Mouse (Mus musculus) CD4-positive, CD25-positive, alpha-beta regulatory T cell, adult 4 months (primary cell): ENCODE data around the gene Rasgrp2. TPM values are rescaled to one million over a fixed set of nuclear protein-coding genes. Genes with fewer than 3 reads are reported as not detected.
A peak's percentile ranks its signal among the peaks of the same experiment; 100 is the strongest.

ENCODE experiments used
- ATAC-seq: one replicate; pipeline ENCODE4 v1.8.0; 2017
- polyA plus RNA-seq, 2 experiments: library from polyadenylated mRNA; unstranded; fragments of 100-300 nt; shearing (Covaris generic); gene quantifications; one replicate each; pipeline ENCODE4 v1.2.1; 2017

Rasgrp2 gene
- polyA plus RNA-seq, 2 experiments from 2014 or later, result 80.3 to 117 TPM

DNA sequence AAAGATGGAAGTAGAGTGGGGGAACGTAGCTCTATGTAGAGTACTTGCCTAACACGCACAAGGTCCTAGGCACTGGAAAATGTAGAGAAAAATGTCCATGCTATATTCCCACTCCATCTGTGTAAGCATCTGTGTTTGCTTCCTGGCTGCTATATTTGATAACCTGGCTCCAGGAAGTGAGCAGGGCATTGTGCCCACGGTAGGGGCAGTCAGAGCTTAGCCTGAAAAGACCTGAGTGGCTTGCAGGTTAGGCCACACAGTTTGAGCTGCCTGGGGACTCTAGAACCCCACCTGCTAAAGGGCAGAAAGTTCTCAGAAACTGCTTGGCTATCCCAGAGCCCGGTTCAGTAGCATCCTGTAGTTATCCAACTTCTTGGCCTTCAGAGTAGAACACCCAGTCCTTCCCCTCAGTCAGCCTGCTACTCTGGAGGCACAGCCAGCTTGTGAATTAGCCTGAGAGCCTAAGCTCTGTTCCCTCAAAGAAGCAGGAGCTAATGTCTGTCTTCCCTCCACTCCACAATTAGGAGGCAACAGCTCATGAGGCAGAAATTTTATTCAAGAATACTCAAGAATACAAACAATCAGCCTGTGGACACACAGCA lies 16.7 kb upstream of the Rasgrp2 start:
- ATAC-seq, result no peak

- no peak for ATAC-seq
Measured at GRCm38 (mm10) chr19:6383470-6383869, 15.7 kb upstream of the Rasgrp2 start.

DNA sequence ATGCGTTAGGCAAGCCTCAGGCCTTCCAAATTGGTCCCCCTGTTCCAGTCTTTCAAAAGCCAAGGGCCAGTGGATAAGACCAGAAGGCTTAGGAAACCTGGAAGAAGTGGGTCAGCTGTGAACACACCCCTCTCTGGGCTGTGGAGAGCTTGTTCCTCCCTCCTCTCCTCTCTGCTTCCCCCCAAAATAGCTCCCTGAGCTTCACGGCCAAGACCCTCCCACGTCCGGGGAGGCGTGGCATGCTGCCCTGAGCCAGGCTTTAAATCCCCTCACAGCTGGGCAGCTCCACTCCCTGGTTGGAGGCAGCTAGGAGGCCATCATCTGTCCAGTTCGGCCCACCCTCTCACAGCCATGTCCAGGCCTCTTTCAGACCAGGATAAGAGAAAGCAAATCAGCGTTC lies 15.0 kb upstream of the Rasgrp2 start, which contains the start of gene Pygm:
Pygm (plus strand) TSS at position 272 of the 400 bp plus-strand sequence.
- ATAC-seq, result no peak

DNA sequence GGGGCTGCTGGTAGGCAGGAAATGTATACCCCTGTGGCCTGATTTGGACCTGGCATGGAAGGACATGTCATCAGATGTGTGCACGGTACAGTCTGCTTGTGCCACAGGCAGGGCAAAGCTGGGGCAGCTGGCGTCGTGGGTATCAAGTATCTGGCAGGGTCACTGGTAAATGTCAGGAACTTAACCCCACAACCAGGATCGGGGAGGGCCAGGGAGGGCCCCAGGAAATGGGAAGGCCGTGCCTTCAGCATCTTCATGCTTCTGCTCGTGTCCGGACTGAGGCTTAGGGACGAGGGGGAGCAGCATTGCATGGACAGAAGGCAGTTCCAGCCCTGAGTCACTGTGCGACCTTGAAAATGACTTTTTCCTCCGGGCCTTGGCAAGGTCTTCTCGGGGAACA lies 14.2 kb upstream of the Rasgrp2 start:
- ATAC-seq, result no peak

DNA sequence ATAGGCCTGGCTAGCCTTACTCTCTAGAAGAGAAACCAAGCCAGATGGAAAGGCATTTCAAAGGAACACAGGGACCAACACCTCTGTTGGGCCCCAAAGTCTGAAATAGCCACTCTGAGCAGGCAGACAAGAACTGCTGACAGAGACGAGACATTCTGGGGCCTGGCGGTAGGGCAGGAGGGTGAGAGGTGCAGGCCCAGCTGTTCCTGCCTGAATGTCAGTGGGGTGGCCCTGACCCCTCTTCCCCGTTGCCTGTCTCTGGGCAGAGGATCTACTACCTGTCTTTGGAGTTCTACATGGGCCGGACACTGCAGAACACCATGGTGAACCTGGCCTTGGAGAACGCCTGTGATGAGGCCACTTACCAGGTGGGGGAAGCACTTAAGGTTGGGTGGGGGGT lies 13.7 kb upstream of the Rasgrp2 start:
- no peak for ATAC-seq

DNA sequence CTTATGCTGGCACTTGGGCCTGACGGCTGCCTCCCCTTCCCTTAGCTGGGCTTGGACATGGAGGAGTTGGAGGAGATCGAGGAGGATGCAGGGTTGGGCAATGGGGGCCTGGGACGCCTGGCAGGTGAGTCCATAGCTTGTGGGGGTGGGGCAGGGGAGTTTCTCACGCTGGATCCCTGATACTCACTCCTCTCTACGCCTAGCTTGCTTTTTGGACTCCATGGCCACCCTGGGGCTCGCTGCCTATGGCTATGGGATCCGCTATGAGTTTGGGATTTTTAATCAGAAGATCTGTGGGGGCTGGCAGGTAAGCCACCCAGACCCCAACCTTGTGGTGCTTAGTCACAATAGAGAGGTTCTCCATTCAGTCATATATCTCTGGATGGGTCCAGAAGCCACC lies 13.3 kb upstream of the Rasgrp2 start:
- ATAC-seq, result no peak

GRCm38 (mm10) chr19:6386234-6386633 lies 12.9 kb upstream of the Rasgrp2 start:
- no peak for ATAC-seq

DNA sequence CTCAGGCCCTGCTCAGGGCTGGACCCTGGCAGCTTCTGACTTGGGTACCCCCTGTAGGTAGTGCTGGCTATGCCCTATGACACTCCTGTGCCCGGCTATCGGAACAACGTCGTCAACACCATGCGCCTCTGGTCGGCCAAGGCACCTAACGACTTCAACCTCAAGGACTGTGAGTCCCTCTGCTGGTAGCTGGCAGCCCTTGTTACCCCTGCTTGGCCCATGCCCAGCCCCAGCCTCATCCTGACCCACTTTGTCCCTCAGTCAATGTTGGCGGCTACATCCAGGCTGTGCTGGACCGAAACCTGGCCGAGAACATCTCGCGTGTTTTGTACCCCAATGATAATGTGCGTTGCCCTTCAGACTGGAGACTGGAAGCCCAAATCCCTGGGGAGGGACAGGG lies 11.1 kb upstream of the Rasgrp2 start:
- no peak for ATAC-seq

DNA sequence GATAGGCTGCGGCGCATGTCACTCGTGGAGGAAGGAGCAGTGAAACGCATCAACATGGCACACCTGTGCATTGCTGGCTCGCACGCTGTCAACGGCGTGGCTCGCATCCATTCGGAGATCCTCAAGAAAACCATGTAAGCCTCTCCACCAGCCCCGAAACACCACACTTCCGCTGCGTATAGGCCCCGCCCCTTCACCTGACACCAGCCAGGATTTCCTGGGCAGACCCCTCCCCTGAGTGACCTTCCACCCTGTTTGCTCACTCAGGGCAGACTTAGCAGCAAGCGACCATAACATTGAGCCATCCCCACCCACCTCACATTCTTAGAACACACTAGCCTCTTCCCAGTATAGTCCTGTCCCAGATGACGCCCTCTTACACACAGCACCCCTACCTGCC lies 9.3 kb upstream of the Rasgrp2 start:
- peak; percentile 82 for ATAC-seq

DNA sequence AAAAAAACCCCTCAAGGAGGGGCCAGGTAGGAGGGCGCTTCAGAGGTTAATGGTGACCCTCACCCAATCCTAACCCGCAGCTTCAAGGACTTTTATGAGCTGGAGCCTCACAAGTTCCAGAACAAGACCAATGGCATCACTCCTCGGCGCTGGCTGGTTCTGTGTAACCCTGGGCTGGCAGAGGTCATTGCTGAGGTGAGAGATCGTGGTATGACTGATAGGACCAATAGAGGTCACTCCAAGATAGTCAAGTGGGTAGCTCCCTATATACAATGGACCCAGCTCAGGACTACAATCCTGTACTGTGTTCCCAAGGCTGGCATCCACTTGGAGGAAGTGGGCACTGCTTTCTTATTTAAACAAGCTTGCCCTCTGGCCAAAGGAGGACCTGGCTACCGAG lies 8.9 kb upstream of the Rasgrp2 start:
- no peak for ATAC-seq

DNA sequence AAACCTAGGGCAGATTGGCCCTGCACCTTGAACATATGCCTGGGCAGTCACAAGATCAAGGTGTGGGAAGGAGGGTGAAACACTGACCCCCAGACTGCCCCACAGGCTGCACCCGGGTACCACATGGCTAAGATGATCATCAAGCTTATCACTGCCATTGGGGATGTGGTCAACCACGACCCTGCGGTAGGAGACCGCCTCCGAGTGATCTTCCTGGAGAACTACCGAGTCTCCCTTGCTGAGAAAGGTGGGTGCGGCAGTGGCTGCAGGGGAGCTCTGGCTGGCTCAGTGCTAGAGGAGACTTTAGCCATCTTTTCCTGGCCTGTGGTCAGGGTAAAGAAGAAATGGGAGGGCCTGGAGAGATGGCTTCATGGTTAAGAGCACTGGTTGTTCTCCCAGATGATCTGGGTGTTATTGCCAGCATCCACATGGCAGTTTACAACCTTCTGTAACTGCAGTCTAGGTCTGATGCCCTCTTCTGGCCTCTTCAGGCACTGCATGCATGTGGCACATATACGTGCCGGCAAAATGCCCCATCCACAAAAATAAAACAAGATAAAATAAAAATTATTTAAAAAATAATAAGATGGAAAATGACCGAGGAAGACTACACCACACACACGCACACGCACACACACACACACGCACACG lies 6.3 kb upstream of the Rasgrp2 start:
- no peak for ATAC-seq

GRCm38 (mm10) chr19:6393637-6394036 lies 5.5 kb upstream of the Rasgrp2 start:
- ATAC-seq, result no peak

DNA sequence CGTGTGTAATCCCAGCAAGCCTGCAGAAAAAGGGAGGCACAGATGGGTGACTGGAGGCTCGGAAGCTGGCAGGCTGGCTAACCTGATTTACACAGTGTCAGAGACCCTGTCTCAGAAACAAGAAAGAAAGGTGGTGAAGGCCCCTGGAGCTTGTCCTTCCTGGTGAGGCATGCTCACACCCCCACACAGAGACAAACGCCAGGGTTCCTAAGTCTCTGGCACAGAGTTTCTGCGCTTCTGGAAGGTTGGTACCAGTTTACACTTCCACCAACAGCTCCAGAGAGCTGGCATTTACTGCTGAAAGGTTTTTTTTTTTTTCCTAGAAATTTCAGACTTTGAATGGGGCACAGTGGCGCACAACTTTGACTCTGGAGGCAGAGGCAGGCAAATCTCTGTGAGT lies 2.9 kb upstream of the Rasgrp2 start:
- ATAC-seq, result no peak

DNA sequence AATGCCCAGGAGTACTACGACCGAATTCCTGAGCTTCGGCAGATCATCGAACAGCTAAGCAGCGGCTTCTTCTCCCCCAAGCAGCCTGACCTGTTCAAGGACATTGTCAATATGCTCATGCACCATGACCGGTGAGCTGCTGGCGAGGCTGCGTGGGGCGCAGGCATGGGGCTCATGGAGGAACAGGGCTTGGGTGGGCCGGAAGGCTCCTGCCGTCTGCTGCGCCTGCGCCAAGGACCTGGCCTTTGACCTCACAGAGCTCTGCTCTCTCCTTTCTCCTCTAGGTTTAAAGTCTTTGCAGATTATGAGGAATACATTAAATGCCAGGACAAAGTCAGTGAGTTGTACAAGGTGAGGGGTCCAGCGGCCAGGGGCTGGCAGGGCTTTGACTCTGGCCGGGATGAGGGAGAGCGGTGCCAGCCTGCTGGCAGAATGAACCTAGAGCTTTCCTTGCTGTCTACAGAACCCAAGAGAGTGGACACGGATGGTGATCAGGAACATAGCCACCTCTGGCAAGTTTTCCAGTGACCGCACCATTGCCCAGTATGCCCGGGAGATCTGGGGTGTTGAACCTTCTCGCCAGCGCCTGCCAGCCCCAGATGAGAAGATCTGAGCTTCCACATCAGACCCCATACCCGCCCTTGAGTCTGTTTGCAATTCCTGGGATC lies 1.4 kb upstream of the Rasgrp2 start:
- no peak for ATAC-seq

DNA sequence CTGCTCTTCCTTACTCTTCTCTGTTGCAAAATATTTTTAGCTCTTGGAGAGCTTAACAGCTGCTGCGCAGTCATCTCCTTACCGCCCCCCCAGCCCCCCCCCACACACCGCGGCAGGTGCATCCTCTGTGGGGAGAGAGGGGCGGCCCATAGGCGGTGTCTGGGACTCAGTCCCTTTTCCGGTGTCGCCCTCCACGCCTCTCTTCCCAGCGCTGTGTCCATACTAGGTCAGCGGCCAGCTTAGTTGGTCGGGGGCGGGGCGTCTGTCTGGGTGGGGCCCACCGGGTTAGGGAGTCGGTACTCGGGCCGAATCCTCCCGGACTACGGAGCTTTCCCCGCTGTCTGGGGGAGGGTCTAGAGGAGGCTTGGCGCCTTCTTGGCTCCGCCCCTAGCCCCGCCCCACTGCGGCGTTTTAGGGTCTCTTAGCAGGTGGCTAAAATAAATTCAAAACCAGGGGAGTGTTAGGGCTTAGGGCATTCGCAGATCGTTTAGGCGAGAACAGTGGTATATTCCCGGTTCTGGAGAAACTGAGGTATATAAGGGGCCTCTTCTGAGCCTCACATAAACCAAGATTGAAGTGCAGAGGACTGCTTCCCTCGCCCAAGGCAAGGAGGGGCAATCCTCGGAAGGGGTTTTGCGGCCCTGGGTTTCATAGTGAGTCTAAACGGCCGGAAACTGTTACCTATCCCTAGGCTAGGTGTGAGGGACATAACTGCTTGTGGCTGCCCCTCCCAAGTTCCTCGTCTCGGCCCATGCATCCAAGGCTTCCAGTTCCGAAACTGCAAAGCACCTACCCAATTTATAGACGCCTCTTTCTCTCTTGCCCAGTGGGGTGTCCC lies 474 bp upstream of the Rasgrp2 start:
- ATAC-seq, result peak; percentile 42

DNA sequence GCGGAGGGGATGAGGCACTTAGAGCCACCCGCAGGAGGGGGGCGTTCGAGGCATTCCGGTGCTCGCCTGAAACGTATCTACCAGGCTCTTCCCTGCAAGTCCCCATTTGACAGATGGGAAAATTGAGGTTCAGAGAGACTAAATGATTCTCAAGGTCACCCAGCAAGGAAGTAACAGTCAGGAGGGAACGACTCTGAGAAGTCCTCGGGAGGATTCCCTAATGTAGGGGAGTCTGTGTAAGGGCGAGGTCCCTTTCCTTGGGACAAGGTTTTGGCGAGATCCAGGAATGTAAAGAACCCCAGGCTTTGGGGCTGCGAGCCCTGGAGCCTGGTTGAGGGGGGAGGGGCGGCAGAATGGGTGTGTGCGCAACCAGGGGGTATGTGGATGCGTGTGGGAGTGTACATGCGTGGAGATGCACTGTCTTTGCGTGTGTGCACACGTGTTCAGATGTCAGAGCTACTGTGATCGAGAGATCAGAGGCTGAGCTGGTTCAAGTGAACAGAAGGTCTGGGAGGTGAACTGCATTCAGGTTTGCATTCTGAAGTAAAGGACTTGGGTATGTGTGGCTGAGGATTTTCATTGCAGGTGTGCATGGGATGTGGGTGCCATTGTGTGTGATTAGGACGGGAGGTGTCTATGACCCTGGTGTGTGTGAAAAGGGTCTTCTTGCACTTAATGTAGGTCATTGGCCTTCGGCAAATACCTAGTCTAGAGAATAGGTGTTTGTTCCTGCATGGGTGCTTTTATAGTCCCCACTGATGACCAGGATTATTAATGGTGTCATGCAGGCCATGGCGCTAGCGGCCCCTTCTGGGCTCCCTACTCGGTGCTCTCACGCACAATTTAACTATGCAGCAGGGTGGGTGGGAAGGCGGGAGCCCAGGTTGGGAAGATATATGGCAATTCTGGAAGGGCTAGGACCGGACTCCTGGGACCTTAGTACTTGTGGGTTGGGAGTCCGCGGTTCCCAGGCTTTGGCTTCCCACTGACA lies 1.3 kb downstream of the Rasgrp2 start:
- peak; percentile 27 for ATAC-seq

DNA sequence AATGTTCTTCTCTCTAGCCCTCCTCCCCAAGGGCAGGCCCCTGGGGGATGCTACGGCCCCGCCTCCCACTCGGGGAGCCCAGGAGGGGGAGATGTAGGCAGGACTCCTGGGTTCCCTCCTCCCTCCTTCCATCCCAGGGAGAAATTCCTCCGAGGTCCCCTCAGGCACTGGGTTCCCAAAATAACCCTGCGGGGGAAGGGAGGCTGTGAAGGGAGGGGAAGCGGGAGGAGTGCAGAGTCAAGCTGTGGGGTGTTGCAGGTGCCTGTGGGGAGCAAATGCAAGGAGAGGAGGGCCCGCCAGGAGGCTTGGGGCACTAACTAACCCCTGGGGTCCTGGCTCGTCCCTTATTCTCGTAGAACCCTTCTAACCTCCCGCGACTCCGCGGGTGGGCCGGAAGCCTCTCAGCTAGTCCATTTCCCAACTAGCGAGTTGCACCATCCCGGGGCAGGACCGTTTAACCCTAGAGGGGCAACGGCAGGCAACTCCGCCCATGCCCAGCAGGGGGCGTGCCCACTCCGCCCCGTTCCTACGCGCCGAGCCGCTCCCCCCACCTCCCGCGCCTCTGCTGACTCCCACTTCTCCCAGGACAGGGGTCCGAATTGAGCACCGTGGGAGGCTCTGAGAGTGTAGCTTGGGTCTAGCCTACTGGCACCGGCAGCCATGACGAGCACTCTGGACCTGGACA lies 2.1 kb downstream of the Rasgrp2 start:
- ATAC-seq, result peak; percentile 28

- no peak for ATAC-seq
Measured at GRCm38 (mm10) chr19:6401951-6402350, 2.8 kb downstream of the Rasgrp2 start.

- no peak for ATAC-seq
Measured at GRCm38 (mm10) chr19:6403869-6404268, 4.7 kb downstream of the Rasgrp2 start.

GRCm38 (mm10) chr19:6405433-6405832 lies 6.3 kb downstream of the Rasgrp2 start:
- no peak for ATAC-seq

DNA sequence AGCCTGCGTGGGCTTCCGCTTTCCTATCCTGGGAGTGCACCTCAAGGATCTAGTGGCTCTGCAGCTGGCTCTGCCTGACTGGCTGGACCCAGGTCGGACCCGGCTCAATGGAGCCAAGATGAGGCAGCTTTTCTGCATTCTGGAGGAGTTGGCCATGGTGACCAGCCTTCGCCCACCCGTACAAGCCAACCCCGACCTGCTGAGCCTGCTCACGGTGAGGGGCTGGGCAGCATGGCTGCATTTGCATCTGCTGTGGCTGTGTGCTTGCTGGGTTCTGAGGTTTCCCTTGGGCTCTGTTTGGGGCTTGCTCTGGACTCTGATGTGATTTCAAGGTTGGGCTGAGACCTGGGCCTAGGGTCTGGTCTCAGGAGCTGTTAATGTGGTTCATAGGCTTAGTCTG lies 8.0 kb downstream of the Rasgrp2 start:
- ATAC-seq, result no peak
